Mouse (Mus musculus): ENCODE data around the gene Tgif2.
"Not testable (repeated sequence)": the region's sequence is repeated elsewhere in the genome, so short reads cannot be mapped to it uniquely, and the experiment has no call there.

Tgif2 gene

GRCm38 (mm10) chr2:156879541-156879940, 39.7 kb downstream of the Tgif2 start:
- DNase-seq: no peak

GRCm38 (mm10) chr2:156882431-156883001, 42.7 kb downstream of the Tgif2 start:
- DNase-seq: no peak

DNA sequence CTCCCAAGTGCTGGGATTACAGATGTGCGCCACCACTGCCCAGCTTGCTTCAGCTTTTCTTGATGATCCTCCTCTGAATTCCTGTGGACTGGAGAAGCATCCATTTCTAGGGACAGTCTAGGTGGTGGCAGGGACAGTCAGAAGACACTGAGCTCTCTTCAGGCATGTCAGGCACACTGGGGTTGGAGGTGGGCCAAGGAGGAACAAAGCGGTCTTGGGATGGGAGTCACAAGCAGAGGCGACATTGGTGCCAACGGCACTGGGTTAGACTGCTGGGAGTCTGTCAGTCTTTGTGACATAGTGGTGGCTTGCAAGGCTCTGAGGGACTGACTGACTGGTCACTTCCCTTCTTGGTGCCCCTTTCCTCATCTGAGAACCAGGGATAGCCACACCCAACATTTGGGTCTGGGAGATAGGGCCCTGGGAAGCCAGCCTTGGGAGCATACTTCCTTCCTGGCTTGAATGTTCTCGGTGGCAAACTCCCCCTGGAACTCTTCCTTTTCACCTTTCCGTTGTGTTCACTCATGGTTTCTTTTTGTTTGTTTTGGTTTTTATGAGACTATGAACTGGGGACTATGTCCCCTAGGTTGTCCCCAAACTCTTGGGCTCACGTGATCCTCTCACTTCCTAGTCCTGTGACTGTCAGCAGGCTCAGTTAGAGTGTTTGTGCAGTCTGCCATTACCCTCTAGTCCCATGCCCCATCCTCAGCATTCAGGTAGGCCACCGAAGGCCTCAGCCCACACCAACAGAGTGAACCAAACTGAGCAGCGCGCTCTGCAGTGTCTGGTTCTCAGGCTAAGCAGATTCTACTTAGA, 44.8 kb downstream of the Tgif2 start:
- no peak for DNase-seq

- DNase-seq: not testable (repeated sequence)
Measured at GRCm38 (mm10) chr2:156885666-156886065, 45.9 kb downstream of the Tgif2 start.

GRCm38 (mm10) chr2:156886084-156886631, 46.4 kb downstream of the Tgif2 start:
- DNase-seq: no peak

DNA sequence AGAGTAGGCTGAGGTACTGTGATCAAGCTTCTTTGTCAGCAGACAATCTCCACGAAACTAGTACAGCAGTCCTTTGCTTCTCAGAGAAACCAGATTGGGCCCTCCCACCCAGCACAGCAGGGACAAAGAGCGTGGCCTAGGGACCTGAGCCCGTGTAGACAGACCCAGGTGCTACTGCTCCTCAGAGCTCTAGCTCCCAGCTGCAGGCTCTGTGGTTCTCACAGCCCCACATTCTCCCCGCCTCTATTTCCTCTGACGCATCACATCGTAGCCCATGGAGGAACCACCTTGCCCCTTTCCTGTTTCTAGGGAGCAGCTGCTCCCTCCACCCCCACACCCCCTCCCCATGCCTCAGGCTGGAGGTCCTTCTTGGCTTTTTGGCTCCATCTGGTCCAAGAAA, 47.2 kb downstream of the Tgif2 start, which contains the start of gene Sla2:
Sla2 (minus strand) TSS at position 176 of the 400 bp plus-strand sequence.
- no peak for DNase-seq

- DNase-seq: no peak
Measured at GRCm38 (mm10) chr2:156888490-156888889, 48.7 kb downstream of the Tgif2 start.

DNA sequence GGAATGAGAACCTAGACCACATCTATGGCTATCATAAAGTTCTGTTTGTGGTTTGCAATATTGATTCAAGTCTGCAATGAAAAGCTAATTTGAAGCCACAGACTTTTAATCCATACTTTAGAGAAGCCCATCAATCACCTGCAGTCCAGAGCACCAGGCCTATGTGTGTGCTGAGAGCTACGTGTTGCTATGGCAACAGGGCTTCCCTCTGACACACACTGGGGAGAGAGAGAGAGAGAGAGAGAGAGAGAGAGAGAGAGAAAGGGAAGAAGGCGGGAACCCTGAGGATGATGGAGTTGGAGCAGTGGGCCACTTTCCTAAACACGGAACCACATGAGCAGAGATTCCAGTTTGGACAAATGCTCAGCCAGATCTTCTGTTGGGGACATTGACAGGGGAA, 52.4 kb downstream of the Tgif2 start:
- DNase-seq: no peak

- no peak for DNase-seq
Measured at GRCm38 (mm10) chr2:156892821-156893220, 53.0 kb downstream of the Tgif2 start.

- DNase-seq: no peak
Measured at GRCm38 (mm10) chr2:156894496-156895265, 54.9 kb downstream of the Tgif2 start.

- DNase-seq: no peak
Measured at GRCm38 (mm10) chr2:156896384-156896914, 56.6 kb downstream of the Tgif2 start.

DNA sequence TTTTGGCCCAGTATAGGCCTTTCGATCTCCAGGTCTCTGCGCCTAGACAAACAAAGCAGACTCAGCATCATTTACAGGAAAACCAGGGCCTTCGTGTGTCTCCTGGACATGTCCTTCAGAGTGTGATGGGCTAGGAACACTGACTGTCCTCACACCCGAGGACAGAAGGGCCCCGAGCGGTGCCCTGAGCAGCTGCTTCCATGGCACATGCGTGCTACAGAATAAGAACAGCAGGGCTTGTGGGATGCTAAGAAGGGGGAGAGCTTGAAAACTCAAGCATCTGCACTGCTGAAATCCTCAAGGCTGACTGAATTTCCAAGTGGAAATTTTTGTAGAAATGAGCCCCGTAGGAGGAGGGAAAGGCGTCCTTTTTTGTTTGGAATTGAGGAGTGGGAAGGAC, 57.2 kb downstream of the Tgif2 start:
- DNase-seq: no peak

DNA sequence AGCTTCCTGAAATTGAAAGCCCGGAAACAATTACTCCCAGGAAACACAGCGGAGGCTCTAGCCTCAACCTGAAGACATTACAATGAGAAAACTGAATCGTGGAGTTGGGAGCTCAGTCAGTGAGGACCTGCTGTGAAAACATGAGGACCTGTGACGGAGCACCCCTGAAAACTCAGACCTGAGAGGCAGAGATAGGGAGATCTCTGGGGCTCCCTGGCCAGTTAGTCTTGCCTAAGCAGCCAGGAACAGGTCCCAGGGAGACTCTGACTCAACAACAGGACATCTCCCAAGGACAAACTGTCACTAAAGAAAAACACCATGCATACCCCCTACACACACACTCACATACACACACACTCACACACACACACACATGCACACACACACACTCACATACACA, 58.6 kb downstream of the Tgif2 start:
- DNase-seq: no peak

DNA sequence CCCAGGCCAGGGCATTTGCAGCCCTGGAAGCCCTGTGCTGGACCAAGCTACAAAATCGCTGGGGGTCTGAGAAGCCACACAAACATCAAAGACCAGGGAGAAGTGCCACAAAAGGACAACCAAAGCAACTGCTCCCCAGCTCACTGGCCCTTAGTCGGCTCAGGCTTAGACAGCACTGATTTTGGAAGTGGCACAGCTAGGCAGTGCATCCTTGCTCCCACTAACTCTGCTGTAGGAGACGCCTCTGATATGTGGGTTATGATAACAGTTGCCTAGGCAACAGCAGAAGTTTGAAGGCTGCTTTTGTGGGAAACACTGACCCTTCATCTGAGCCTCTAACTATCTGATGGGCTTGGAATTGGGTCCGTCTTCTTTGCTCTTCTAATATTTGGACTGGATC, 59.4 kb downstream of the Tgif2 start:
- DNase-seq: no peak

DNA sequence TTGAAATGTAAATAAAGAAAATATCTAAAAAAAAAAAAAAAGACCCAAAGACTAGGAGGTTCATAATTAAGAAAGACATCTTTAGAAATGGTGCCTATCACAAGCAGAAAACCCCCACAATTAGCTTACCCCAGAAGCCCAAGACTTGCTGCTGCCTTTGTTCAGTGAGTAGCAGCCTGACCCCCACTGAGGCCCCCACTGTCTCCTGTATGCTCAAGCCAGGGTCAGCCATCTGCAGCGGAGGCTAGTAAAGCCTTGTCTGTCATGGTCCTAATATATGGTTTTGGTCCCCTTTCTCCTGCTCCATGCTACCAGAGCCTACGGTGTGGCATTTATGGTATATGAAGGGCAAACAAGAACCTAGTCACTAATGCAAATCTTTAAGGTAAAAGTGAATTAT, 61.5 kb downstream of the Tgif2 start:
- no peak for DNase-seq

GRCm38 (mm10) chr2:156901883-156902282, 62.1 kb downstream of the Tgif2 start:
- DNase-seq: no peak

DNA sequence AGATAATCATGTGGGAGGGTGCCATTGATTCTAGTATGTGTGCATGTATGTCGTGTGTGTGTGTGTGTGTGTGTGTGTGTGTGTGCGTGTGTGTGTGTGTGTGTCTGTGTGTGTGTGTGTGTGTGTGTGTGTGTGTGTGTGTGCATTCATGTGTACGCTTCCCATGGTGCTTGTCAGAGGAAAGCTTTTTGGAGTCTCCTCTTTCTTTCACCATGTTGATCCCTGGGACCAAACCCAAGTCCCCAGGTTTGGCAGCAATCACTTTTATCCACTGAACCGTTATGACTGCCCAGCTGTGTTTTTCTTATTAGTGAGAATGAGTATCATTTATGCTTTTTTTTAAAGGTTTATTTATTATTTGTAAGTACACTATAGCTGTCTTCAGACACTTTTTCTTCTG, 62.6 kb downstream of the Tgif2 start:
- DNase-seq: not testable (repeated sequence)

- no peak for DNase-seq
Measured at GRCm38 (mm10) chr2:156903367-156903766, 63.6 kb downstream of the Tgif2 start.
